Mouse (Mus musculus) liver, embryonic 11.5 days (tissue): ENCODE measurements at regions not wholly inside any gene's neighbourhood (a gene's known extent, or its start where the extent isn't known, plus 50 kb on each side); places are given as distances from the start of the nearest gene placed in this dataset.

Experiments used
- ATAC-seq: fragments of 200-750 bp; cut with Nextera tagmentation; replicated peaks from 2 replicates; pipeline ENCODE4 v1.8.0; 2017; ENCODE audit warnings: moderate number of reproducible peaks, mild to moderate bottlenecking, moderate TSS enrichment, moderate library complexity; ENCODE audit not compliant: low FRiP score
- DNase-seq: peaks from one replicate; pipeline ENCODE4 v3.0.0-alpha.2; 2017; ENCODE audit warnings: low spot score
- H3K27ac ChIP-seq: fragments of 300-500 bp; sonication (generic); 2 replicates; pipeline ENCODE4 v1.5.1; 2014; ENCODE audit warnings: mild to moderate bottlenecking, low read depth, low read length, control low read depth
- H3K27me3 ChIP-seq: fragments of 300-500 bp; sonication (generic); replicated peaks from 2 replicates; pipeline ENCODE4 v1.6.1; 2014; ENCODE audit warnings: low read length, mixed read lengths; ENCODE audit not compliant: control insufficient read depth, insufficient read depth
- H3K36me3 ChIP-seq: fragments of 300-500 bp; sonication (generic); 2 replicates; pipeline ENCODE4 v1.6.1; 2014; ENCODE audit warnings: mild to moderate bottlenecking, low read length, moderate library complexity, mixed read lengths; ENCODE audit not compliant: control insufficient read depth, insufficient read depth
- H3K4me1 ChIP-seq: fragments of 300-500 bp; sonication (generic); replicated peaks from 2 replicates; pipeline ENCODE4 v1.6.1; 2014; ENCODE audit warnings: low read length, mixed read lengths; ENCODE audit not compliant: control insufficient read depth, insufficient read depth
- H3K4me2 ChIP-seq: fragments of 300-500 bp; sonication (generic); 2 replicates; pipeline ENCODE4 v1.6.1; 2014; ENCODE audit warnings: mild to moderate bottlenecking, control low read depth, moderate library complexity
- H3K4me3 ChIP-seq: fragments of 300-500 bp; sonication (generic); 2 replicates; pipeline ENCODE4 v1.5.1; 2014; ENCODE audit warnings: low read depth, low read length, control low read depth
- H3K9ac ChIP-seq: fragments of 300-500 bp; sonication (generic); 2 replicates; pipeline ENCODE4 v1.6.1; 2014; ENCODE audit warnings: low read depth, low read length, control low read depth
- H3K9me3 ChIP-seq: fragments of 300-500 bp; sonication (generic); 2 replicates; pipeline ENCODE4 v1.6.1; 2016; ENCODE audit warnings: low read length, inconsistent platforms, mixed read lengths; ENCODE audit not compliant: control insufficient read depth
- whole genome bisulfite sequencing: fragments of 180-500 bp; shearing (Covaris S2); extraction: QIAGEN DNeasy Blood & Tissue Kit; methylation state at CpG from one replicate; pipeline ENCODE4 v1.1.7; 2014; 5-methylcytosine and 5-hydroxymethylcytosine counted together

DNA sequence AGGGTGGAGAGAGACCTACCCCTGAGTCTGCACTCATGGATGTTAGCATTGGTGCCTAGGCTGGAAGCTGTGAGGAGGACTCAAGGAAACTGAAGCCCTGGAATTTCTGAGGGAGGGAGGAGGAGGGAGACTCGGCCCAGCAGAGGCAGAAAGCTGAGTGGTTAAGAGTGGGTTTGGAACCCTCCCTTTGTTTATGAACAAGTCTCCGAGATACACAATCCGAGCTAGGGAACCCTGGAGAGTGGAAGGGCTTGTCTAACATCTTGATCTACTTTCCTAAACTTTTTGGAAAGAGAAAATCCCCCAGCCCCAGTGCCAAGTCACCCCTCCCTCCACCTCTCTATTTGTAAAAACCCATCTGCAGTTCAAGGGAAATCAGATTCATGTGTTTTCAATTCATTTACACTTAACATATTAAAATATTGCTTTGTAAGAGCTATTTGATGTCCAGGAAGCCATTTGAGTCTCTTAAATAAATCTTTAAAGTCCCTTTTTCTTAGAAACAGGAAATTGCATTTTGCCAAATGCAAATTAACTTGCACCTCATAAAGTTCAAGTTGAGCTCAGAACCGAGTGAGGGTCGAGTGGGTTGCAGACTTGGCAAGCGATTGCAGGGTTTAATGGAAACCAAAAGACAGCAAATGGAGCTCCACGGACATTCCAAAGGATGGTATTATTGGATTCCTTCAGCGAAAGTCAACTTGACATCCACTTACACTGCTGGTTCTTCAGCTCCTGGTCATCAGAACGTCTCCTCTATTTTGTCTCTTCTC lies 113.1 kb downstream of the En1 start:
- H3K27me3 ChIP-seq = no peaks in the 10 kb centered on the region
- no peak overlapping the region for H3K9ac ChIP-seq
- H3K36me3 ChIP-seq = no peaks in the 10 kb centered on the region
- H3K4me2 ChIP-seq = no peak overlapping the region
- 71% methylated on average over 9 of the region's 9 CpGs for WGBS
- DNase-seq (no peak), ATAC-seq (no peak)
- H3K27ac ChIP-seq = no peak overlapping the region
- no peaks in the 10 kb centered on the region for H3K4me1 ChIP-seq
- no peaks in the 10 kb centered on the region for H3K9me3 ChIP-seq
- no peak overlapping the region for H3K4me3 ChIP-seq

DNA sequence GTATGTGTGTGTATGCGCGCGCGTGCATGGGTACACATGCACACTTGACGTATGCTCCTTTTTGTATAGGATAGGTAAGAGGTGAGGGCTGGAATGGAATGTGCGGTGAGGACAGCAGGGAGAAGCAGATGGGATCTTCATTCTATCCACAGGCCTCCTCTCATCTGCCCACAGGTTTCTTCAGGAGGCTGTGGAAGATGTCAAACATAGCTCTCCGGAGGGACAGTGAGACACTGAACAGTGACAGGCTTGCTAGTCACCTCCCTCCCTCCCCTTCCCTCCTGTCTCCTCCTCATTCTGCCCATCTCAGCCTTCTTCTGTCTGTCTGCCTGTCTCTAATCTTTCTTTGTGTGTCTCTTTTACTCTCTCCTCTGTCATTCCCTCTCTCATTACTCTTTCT lies 124.6 kb downstream of the En1 start:
- Histone ChIP-seq H3K27me3 (no peaks in the 10 kb centered on the region), H3K4me3 (no peak overlapping the region), H3K4me2 (no peak overlapping the region), H3K27ac (no peak overlapping the region), H3K9me3 (no peaks in the 10 kb centered on the region), H3K4me1 (no peaks in the 10 kb centered on the region), H3K9ac (no peak overlapping the region), H3K36me3 (no peaks in the 10 kb centered on the region)
- DNase-seq = no peak
- no peak for ATAC-seq
- 93% methylated on average over 7 of the region's 7 CpGs for WGBS

GRCm38 (mm10) chr1:120727427-120727826 lies 125.2 kb downstream of the En1 start:
- no peak overlapping the region for H3K4me2 ChIP-seq

DNA sequence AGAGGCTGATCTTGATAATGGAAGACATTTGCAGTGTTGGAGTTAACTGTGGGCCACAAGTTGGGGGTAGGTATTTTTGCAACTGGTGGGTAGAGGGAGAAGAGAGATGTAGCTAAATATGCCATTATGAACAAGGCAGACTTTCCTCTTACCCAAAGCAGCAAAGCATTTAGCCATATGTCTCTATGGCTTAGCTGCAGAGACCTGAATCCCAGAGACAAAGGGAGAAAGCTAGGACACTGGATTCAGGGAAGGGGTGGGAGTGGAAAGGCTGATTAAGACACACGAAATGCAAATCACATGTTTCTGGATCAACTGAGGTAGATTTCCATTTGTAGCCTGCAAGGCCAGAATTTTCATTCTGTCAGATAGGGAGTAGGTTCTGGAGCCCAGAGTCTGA lies 129.8 kb downstream of the En1 start:
- Histone ChIP-seq H3K27me3 (no peaks in the 10 kb centered on the region), H3K4me1 (no peaks in the 10 kb centered on the region), H3K4me3 (no peak overlapping the region), H3K27ac (no peak overlapping the region), H3K4me2 (no peak overlapping the region), H3K36me3 (no peaks in the 10 kb centered on the region), H3K9me3 (no peaks in the 10 kb centered on the region), H3K9ac (no peak overlapping the region)
- ATAC-seq (no peak), DNase-seq (no peak)
- 59% methylated on average over 1 of the region's 1 CpGs for WGBS

More at GRCm38 (mm10) chr1:120727427-120727826, 125.2 kb downstream of the En1 start:
- Histone ChIP-seq H3K9ac (no peak overlapping the region), H3K4me1 (no peaks in the 10 kb centered on the region), H3K27me3 (no peaks in the 10 kb centered on the region), H3K36me3 (no peaks in the 10 kb centered on the region), H3K4me3 (no peak overlapping the region), H3K27ac (no peak overlapping the region), H3K9me3 (no peaks in the 10 kb centered on the region)
- 66% methylated on average over 8 of the region's 8 CpGs for WGBS
- ATAC-seq (no peak), DNase-seq (no peak)

GRCm38 (mm10) chr1:120733683-120734082 lies 131.5 kb downstream of the En1 start:
- no peak overlapping the region for H3K4me3 ChIP-seq
- H3K9me3 ChIP-seq = no peaks in the 10 kb centered on the region
- DNase-seq (no peak), ATAC-seq (no peak)
- H3K27me3 ChIP-seq = no peaks in the 10 kb centered on the region
- H3K27ac ChIP-seq = no peak overlapping the region
- WGBS = 83% methylated on average over 5 of the region's 5 CpGs
- H3K4me1 ChIP-seq = no peaks in the 10 kb centered on the region
- no peak overlapping the region for H3K4me2 ChIP-seq
- no peak overlapping the region for H3K9ac ChIP-seq
- no peaks in the 10 kb centered on the region for H3K36me3 ChIP-seq

GRCm38 (mm10) chr1:120734846-120735245 lies 132.6 kb downstream of the En1 start:
- Histone ChIP-seq H3K27me3 (no peaks in the 10 kb centered on the region), H3K36me3 (no peaks in the 10 kb centered on the region), H3K9me3 (no peaks in the 10 kb centered on the region), H3K4me3 (no peak overlapping the region), H3K27ac (no peak overlapping the region), H3K4me2 (no peak overlapping the region), H3K9ac (no peak overlapping the region), H3K4me1 (no peaks in the 10 kb centered on the region)
- DNase-seq (no peak), ATAC-seq (no peak)

DNA sequence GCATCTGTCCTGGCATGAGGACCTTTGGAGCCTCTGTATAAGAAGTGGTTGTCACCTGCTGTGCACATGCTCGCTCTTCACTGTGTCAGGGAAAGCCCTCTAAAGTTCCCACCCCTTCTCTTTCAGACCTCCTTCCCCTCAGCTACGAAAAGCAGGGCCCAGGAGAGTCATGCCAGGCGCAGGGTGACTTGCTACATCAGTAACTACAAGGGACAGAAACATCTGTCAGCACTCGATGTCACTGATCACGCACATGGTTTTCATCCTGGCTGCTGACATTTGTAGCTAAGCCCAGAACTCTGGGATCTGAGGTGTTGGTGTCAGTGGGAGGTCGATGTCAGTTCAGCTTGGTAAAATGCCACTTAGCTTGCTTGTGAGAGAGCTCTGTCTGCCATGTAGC lies 137.3 kb downstream of the En1 start:
- Histone ChIP-seq H3K27ac (no peak overlapping the region), H3K9ac (no peak overlapping the region), H3K4me3 (no peak overlapping the region), H3K4me2 (no peak overlapping the region), H3K36me3 (no peaks in the 10 kb centered on the region), H3K9me3 (no peaks in the 10 kb centered on the region), H3K27me3 (no peaks in the 10 kb centered on the region), H3K4me1 (no peaks in the 10 kb centered on the region)
- WGBS = 59% methylated on average over 6 of the region's 6 CpGs
- no peak for ATAC-seq
- no peak for DNase-seq

GRCm38 (mm10) chr1:120741091-120741740 lies 139.0 kb downstream of the En1 start:
- H3K27me3 ChIP-seq = no peaks in the 10 kb centered on the region
- ATAC-seq = no peak
- no peaks in the 10 kb centered on the region for H3K4me1 ChIP-seq

GRCm38 (mm10) chr1:120748963-120749362 lies 146.7 kb downstream of the En1 start:
- H3K27me3 ChIP-seq = no peaks in the 10 kb centered on the region

More at GRCm38 (mm10) chr1:120741091-120741740, 139.0 kb downstream of the En1 start:
- WGBS = 72% methylated on average over 16 of the region's 16 CpGs
- no peak overlapping the region for H3K4me3 ChIP-seq
- no peak overlapping the region for H3K27ac ChIP-seq
- H3K9ac ChIP-seq = no peak overlapping the region
- no peak for DNase-seq
- no peaks in the 10 kb centered on the region for H3K9me3 ChIP-seq
- H3K36me3 ChIP-seq = no peaks in the 10 kb centered on the region
- H3K4me2 ChIP-seq = no peak overlapping the region

More at GRCm38 (mm10) chr1:120748963-120749362, 146.7 kb downstream of the En1 start:
- H3K4me2 ChIP-seq = no peak overlapping the region
- H3K4me3 ChIP-seq = no peak overlapping the region
- no peak for DNase-seq
- H3K27ac ChIP-seq = no peak overlapping the region
- ATAC-seq = no peak
- no peaks in the 10 kb centered on the region for H3K4me1 ChIP-seq
- 77% methylated on average over 6 of the region's 6 CpGs for WGBS
- no peak overlapping the region for H3K9ac ChIP-seq
- H3K36me3 ChIP-seq = no peaks in the 10 kb centered on the region
- no peaks in the 10 kb centered on the region for H3K9me3 ChIP-seq
